In the genomic region with DNA sequence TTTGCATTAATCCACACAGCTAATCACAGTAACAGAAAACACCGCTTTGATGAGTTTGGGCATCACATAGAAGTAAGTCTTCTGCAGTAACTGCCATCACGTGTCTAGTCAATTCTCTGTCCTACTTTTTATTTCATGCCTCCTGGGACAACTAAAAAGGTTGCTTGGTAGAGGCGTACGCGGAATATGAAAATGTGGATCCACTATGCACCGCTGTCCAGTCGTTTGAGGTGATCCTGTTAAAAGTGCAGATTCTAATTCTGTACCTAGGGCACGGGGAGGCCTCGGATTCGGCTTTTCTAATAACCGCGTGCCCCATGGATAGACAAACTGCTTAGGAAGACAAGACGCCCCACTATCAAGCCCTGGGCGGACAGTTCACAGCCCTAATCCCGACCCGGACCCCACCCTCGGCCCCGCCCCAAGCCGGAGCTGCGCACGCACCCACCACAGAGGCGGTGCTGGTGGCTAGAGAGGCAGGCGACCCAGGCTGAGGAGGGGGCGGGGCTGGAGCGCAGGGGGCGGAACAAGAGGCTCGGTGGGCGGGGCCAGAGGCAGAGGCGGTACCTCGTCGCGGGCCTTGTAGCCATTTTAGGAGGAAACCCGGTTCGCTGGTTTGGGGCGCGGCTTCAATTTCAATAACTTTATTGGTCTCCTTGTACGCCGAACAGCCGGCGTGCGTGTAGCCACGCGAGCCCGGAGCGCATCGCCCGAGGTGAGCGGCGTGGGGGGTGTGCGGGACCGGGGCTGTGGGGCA, we compare ENCODE assay signal across 8 mouse cellular contexts. TPM values are rescaled to one million over a fixed set of nuclear protein-coding genes. Genes with fewer than 3 reads are reported as not detected.
DNase-seq lines count a peak whose midpoint lies in the region; ATAC-seq and TF ChIP-seq lines count a peak whose summit lies in the region.

A gene (plus strand): TSS at position 539 of the 757 bp plus-strand sequence.

- no peak for TF ChIP-seq RAD21 in CH12.LX (IDR thresholded peaks at IDR 0.05; ENCODE audit: low read depth, low read length)

- peak; percentile 96 for ATAC-seq in forebrain, embryonic 11.5 days (replicated peaks; ENCODE audit: low FRiP score)
- ATAC-seq in heart, embryonic 16.5 days (replicated peaks; ENCODE audit: extremely low read depth, insufficient read depth, low FRiP score): peak; percentile 96
- ATAC-seq in liver, embryonic 15.5 days (ENCODE audit: insufficient read depth): peak; percentile 97
- ATAC-seq in neural tube, embryonic 12.5 days (ENCODE audit: low FRiP score, low read depth): peak; percentile 95

- WGBS in forebrain, embryonic 11.5 days: 3% methylated on average over 51 of the region's 51 CpGs
- WGBS in heart, embryonic 16.5 days: 2% methylated on average over 42 of the region's 51 CpGs
- WGBS in liver, embryonic 15.5 days (ENCODE audit: insufficient replicate concordance): 2% methylated on average over 51 of the region's 51 CpGs
- 2% methylated on average over 51 of the region's 51 CpGs for WGBS in neural tube, embryonic 12.5 days

- peaks cover 0 to 7% of the 10 kb centered on the region in 2 experiments for H3K36me3 ChIP-seq in CH12.LX (replicated peaks in 1 of 2; ENCODE audit: control insufficient read depth in 1 of 2, insufficient read depth in 1 of 2, low read length in 1 of 2)
- H3K36me3 ChIP-seq in forebrain, embryonic 11.5 days (ENCODE audit: control insufficient read depth, insufficient read depth, low read length): no peaks in the 10 kb centered on the region
- H3K36me3 ChIP-seq in heart, embryonic 16.5 days (ENCODE audit: control insufficient read depth, insufficient read depth): peaks cover 1% of the 10 kb centered on the region; the same call in 1 of the 2 replicates
- no peaks in the 10 kb centered on the region for H3K36me3 ChIP-seq in liver, embryonic 15.5 days (replicated peaks)
- H3K36me3 ChIP-seq in neural tube, embryonic 12.5 days: 0 out of 2 replicates have a peak, but pooled peaks cover 3% of the 10 kb centered on the region

- dilution Hi-C loops in CH12.LX (cut with MboI; ENCODE audit: extremely low pct_ligation_motif_present, extremely low pct_unique_long_range_greater_than_20kb, low sequenced_read_pairs): no loop called here

- no peak within 1 kb of the TSS for H3K27ac ChIP-seq in CH12.LX (ENCODE audit: insufficient read depth, low read depth)
- H3K27ac ChIP-seq in forebrain, embryonic 11.5 days (ENCODE audit: low read depth, low read length): no peak within 1 kb of the TSS
- peak within 1 kb of the TSS; percentile 70 for H3K27ac ChIP-seq in heart, embryonic 16.5 days (ENCODE audit: low read length)
- H3K27ac ChIP-seq in liver, embryonic 15.5 days (replicated peaks): peak within 1 kb of the TSS; percentile 66
- no peak within 1 kb of the TSS for H3K27ac ChIP-seq in neural tube, embryonic 12.5 days

- TF ChIP-seq EP300 in CH12.LX (IDR thresholded peaks at IDR 0.05; ENCODE audit: low read length): no peak

- H3K4me1 ChIP-seq in CH12.LX (ENCODE audit: control insufficient read depth in 1 of 2, insufficient read depth in 2 of 2): peaks cover 5 to 37% of the 10 kb centered on the region in 2 experiments
- H3K4me1 ChIP-seq in forebrain, embryonic 11.5 days (replicated peaks; ENCODE audit: control insufficient read depth, insufficient read depth, low read length): peaks cover 5% of the 10 kb centered on the region; the same call in 1 of the 2 replicates
- H3K4me1 ChIP-seq in heart, embryonic 16.5 days (ENCODE audit: control insufficient read depth, insufficient read depth, low read length): peaks cover 13% of the 10 kb centered on the region
- H3K4me1 ChIP-seq in liver, embryonic 15.5 days (replicated peaks): peaks cover 30% of the 10 kb centered on the region
- 0 out of 2 replicates have a peak, but pooled peaks cover 12% of the 10 kb centered on the region for H3K4me1 ChIP-seq in neural tube, embryonic 12.5 days

- TF ChIP-seq CTCF in CH12.LX (conservative IDR thresholded peaks at IDR 0.05 in 1 of 2, IDR thresholded peaks at IDR 0.05 in 1 of 2; ENCODE audit: low read depth in 2 of 2, low read length in 2 of 2): no peak

- in situ Hi-C loops in CH12.LX (cut with MboI; ENCODE audit: low pct_ligation_motif_present, low pct_unique_long_range_greater_than_20kb, low sequenced_read_pairs): no loop called here

- peaks cover 7% of the 10 kb centered on the region for H3K27me3 ChIP-seq in CH12.LX (replicated peaks)
- H3K27me3 ChIP-seq in forebrain, embryonic 11.5 days (ENCODE audit: control insufficient read depth, insufficient read depth, low read length): no peaks in the 10 kb centered on the region
- no peaks in the 10 kb centered on the region for H3K27me3 ChIP-seq in heart, embryonic 16.5 days (ENCODE audit: control insufficient read depth, insufficient read depth, low read length)
- H3K27me3 ChIP-seq in liver, embryonic 15.5 days: no peaks in the 10 kb centered on the region
- no peaks in the 10 kb centered on the region for H3K27me3 ChIP-seq in neural tube, embryonic 12.5 days (replicated peaks)

- peak; percentile 94 for DNase-seq in CH12.LX (ENCODE audit: extremely low read depth)
- peak; percentile 92 for DNase-seq in c-Kit-positive CD71-positive TER-119-negative erythroid progenitor cells, embryonic 14.5 days (ENCODE audit: low read depth)
- DNase-seq in forebrain, embryonic 11.5 days (ENCODE audit: low spot score): peak; percentile 100
- peak; percentile 99 to 100 for DNase-seq in kidney, postnatal 36 days
- DNase-seq in telencephalon, adult 2 months (ENCODE audit: low read depth, low spot score): peak; percentile 97

- H3K79me2 ChIP-seq in CH12.LX (replicated peaks; ENCODE audit: control insufficient read depth, extremely low read depth, insufficient read depth, poor library complexity, severe bottlenecking): no peaks in the 10 kb centered on the region

- TF ChIP-seq POLR2A in CH12.LX (IDR thresholded peaks at IDR 0.05; ENCODE audit: low read depth, low read length): peak; percentile 81

- peak within 1 kb of the TSS; percentile 41 for H3K9ac ChIP-seq in CH12.LX (ENCODE audit: insufficient read depth, low read depth)
- peak within 1 kb of the TSS; percentile 66 for H3K9ac ChIP-seq in forebrain, embryonic 11.5 days (ENCODE audit: low read length)
- peak within 1 kb of the TSS; percentile 84 for H3K9ac ChIP-seq in heart, embryonic 16.5 days (ENCODE audit: low read length)
- H3K9ac ChIP-seq in liver, embryonic 15.5 days: peak within 1 kb of the TSS; percentile 67
- peak within 1 kb of the TSS; percentile 75 for H3K9ac ChIP-seq in neural tube, embryonic 12.5 days

- H3K4me2 ChIP-seq in CH12.LX (ENCODE audit: insufficient read depth, low read depth, poor library complexity, severe bottlenecking): peak within 1 kb of the TSS; percentile 98
- peak within 1 kb of the TSS; percentile 70 for H3K4me2 ChIP-seq in forebrain, embryonic 11.5 days (ENCODE audit: low read depth, low read length, severe bottlenecking)
- H3K4me2 ChIP-seq in heart, embryonic 16.5 days (ENCODE audit: low read depth, low read length): peak within 1 kb of the TSS; percentile 70
- peak within 1 kb of the TSS; percentile 94 for H3K4me2 ChIP-seq in liver, embryonic 15.5 days
- H3K4me2 ChIP-seq in neural tube, embryonic 12.5 days (replicated peaks): peak within 1 kb of the TSS; percentile 73

- peak within 1 kb of the TSS; percentile 71 to 78 (median 75) for H3K4me3 ChIP-seq in CH12.LX (replicated peaks in 1 of 3; ENCODE audit: low read depth in 2 of 3, low read length in 2 of 3, poor library complexity in 1 of 3)
- H3K4me3 ChIP-seq in forebrain, embryonic 11.5 days (ENCODE audit: low read depth, low read length): peak within 1 kb of the TSS; percentile 79
- H3K4me3 ChIP-seq in heart, embryonic 16.5 days (ENCODE audit: low read length): peak within 1 kb of the TSS; percentile 84
- H3K4me3 ChIP-seq in liver, embryonic 15.5 days (replicated peaks): peak within 1 kb of the TSS; percentile 90
- H3K4me3 ChIP-seq in neural tube, embryonic 12.5 days: peak within 1 kb of the TSS; percentile 84

- peaks cover 7% of the 10 kb centered on the region for H3K9me3 ChIP-seq in CH12.LX (replicated peaks; ENCODE audit: low read length)
- no peaks in the 10 kb centered on the region for H3K9me3 ChIP-seq in forebrain, embryonic 11.5 days (ENCODE audit: control insufficient read depth, low read length)
- H3K9me3 ChIP-seq in heart, embryonic 16.5 days (replicated peaks; ENCODE audit: control insufficient read depth, low read length): peaks cover 4% of the 10 kb centered on the region
- no peaks in the 10 kb centered on the region for H3K9me3 ChIP-seq in liver, embryonic 15.5 days (replicated peaks)
- no peaks in the 10 kb centered on the region for H3K9me3 ChIP-seq in neural tube, embryonic 12.5 days

TF ChIP-seq in CH12.LX, 34 proteins besides CTCF, POLR2A, EP300 and RAD21 (continues in another document):
- TF ChIP-seq NRF1 (IDR thresholded peaks at IDR 0.05; ENCODE audit: low read depth, low read length) (peak; percentile 85), KAT2A (IDR thresholded peaks at IDR 0.05; ENCODE audit: insufficient replicate concordance, low read length) (no peak), SIN3A (IDR thresholded peaks at IDR 0.05; ENCODE audit: low read length) (peak; percentile 95), SMC3 (IDR thresholded peaks at IDR 0.05; ENCODE audit: low read depth, low read length) (no peak), MEF2A (IDR thresholded peaks at IDR 0.05; ENCODE audit: borderline replicate concordance, low read depth, low read length) (0 out of 2 replicates have a peak, but pooled peaks have one; percentile 45), ELF1 (IDR thresholded peaks at IDR 0.05; ENCODE audit: low read depth, low read length) (peak; percentile 72), MYC (IDR thresholded peaks at IDR 0.05; ENCODE audit: low read depth, low read length) (peak; percentile 56; the same call in 1 of the 2 replicates), MAZ (IDR thresholded peaks at IDR 0.05; ENCODE audit: low read depth, low read length) (peak; percentile 54; the same call in 1 of the 2 replicates), TCF12 (IDR thresholded peaks at IDR 0.05; ENCODE audit: low read depth, low read length) (peak; percentile 44; the same call in 1 of the 2 replicates), HCFC1 (IDR thresholded peaks at IDR 0.05; ENCODE audit: low read depth, low read length) (peak; percentile 77), NELFE (IDR thresholded peaks at IDR 0.05; ENCODE audit: low read depth, low read length) (peak; percentile 60; the same call in 1 of the 2 replicates), MXI1 (IDR thresholded peaks at IDR 0.05; ENCODE audit: low read depth, low read length) (peak; percentile 93), MAFK (IDR thresholded peaks at IDR 0.05; ENCODE audit: insufficient replicate concordance, low read length) (no peak)

RNA-seq across cellular contexts. Expression of the gene that starts here (rescaled TPM):
- total RNA-seq in CH12.LX (2012; rRNA removed) (0.46 and 0.68 TPM in 2 replicates), CH12.LX (2014; rRNA removed) (1.2 and 1.4 TPM in 2 replicates)
- 1.4 and 1.5 TPM in 2 replicates for polyA plus RNA-seq in CH12.LX (2012; ENCODE audit: insufficient read length, low read depth)
- polyA plus RNA-seq in forebrain, embryonic 11.5 days (2014; fragmentation: Nextera tagmentation; extraction: Ambion mirVana): 6.8 and 7.6 TPM in 2 replicates
- 15.4 and 15.5 TPM in 2 replicates for polyA plus RNA-seq in heart, embryonic 16.5 days (2015; fragmentation: Nextera tagmentation; extraction: Ambion mirVana)
- 1.6 TPM in 2 replicates for polyA plus RNA-seq in liver, embryonic 15.5 days (2015; fragmentation: Nextera tagmentation; extraction: Ambion mirVana)
- 9.1 and 10.3 TPM in 2 replicates for polyA plus RNA-seq in neural tube, embryonic 12.5 days (2016; fragmentation: Nextera tagmentation; extraction: Ambion mirVana)

Comparison
In these comparisons a context has a peak if more than half of its experiments do, and no peak if none do; other contexts are left out.
1. H3K27ac ChIP-seq: peak in heart, embryonic 16.5 days (single experiment) and liver, embryonic 15.5 days (single experiment); none in CH12.LX (single experiment), forebrain, embryonic 11.5 days (single experiment) and neural tube, embryonic 12.5 days (single experiment).
2. Peak in every context shown above with its lines, with median percentiles within 50 percentile points of each other: DNase-seq, H3K4me2 ChIP-seq, H3K4me3 ChIP-seq, H3K9ac ChIP-seq and ATAC-seq.